Mouse (Mus musculus) activated CD4-positive, CD25-positive, alpha-beta regulatory T cell (primary cell): ENCODE data around the gene Hipk4. TPM values are rescaled to one million over a fixed set of nuclear protein-coding genes. Genes with fewer than 3 reads are reported as not detected.

Experiments
- polyA plus RNA-seq, 2 experiments: library from polyadenylated mRNA; unstranded; fragments of 100-300 nt; shearing (Covaris generic); gene quantifications; one replicate each; pipeline ENCODE4 v1.2.1; 2017

The Hipk4 gene
- polyA plus RNA-seq = under 1 TPM; 0.14 to 0.20 TPM

GRCm38 (mm10) chr7:27522967-27523366, at the start of gene Hipk4:
Gene Hipk4 (plus strand): TSS chr7:27523267.

GRCm38 (mm10) chr7:27486770-27487697, 36.0 kb upstream of the Hipk4 start, which contains the start of gene Sertad1:
Gene Sertad1 (plus strand): TSS chr7:27486910.

GRCm38 (mm10) chr7:27499036-27499435, 24.0 kb upstream of the Hipk4 start, which contains the start of gene Prx:
Gene Prx (plus strand): TSS chr7:27499324.

GRCm38 (mm10) chr7:27552931-27553513, 30.0 kb downstream of the Hipk4 start, which contains the start of the genes Pld3 and 2310022A10Rik:
Gene Pld3 (minus strand): TSS chr7:27553218.
Gene 2310022A10Rik (plus strand): TSS chr7:27553233.

Other genes with a start within 250 kb of the Hipk4 start
- gene Ltbp4, start 185.6 kb upstream of the Hipk4 start, polyA plus RNA-seq = 1 to 10 TPM in 1 of 2 experiments, not detected in 1; 1.2 TPM
- gene Shkbp1, start 167.2 kb upstream of the Hipk4 start, polyA plus RNA-seq = 10 to 100 TPM; 71.7 to 97.3 TPM
- gene Gm20479, start 165.8 kb upstream of the Hipk4 start, polyA plus RNA-seq = not detected
- gene Sptbn4, start 75.6 kb upstream of the Hipk4 start, polyA plus RNA-seq = under 1 TPM; 0.44 to 0.60 TPM
- gene Blvrb, start 75.3 kb upstream of the Hipk4 start, polyA plus RNA-seq = 10 to 100 TPM; 11.3 to 27.9 TPM
- 10 to 100 TPM; 51.0 to 51.6 TPM for gene Sertad3, start 49.5 kb upstream of the Hipk4 start, polyA plus RNA-seq
- gene Sertad1, start 36.4 kb upstream of the Hipk4 start, polyA plus RNA-seq = 10 to 100 TPM; 45.9 to 62.2 TPM
- gene Prx, start 23.9 kb upstream of the Hipk4 start, polyA plus RNA-seq = under 1 TPM; 0.32 to 0.44 TPM
- gene Pld3, start 30.0 kb downstream of the Hipk4 start, polyA plus RNA-seq = 100 to 1,000 TPM; 116 to 248 TPM
- gene 2310022A10Rik, start 30.0 kb downstream of the Hipk4 start, polyA plus RNA-seq = 10 to 100 TPM; 23.2 to 23.7 TPM
- 10 to 100 TPM; 63.3 to 82.1 TPM for gene Akt2, start 68.3 kb downstream of the Hipk4 start, polyA plus RNA-seq
- not detected for gene Ttc9b, start 130.6 kb downstream of the Hipk4 start, polyA plus RNA-seq
- 10 to 100 TPM; 13.9 to 19.1 TPM for gene Map3k10, start 151.3 kb downstream of the Hipk4 start, polyA plus RNA-seq
- gene Zfp607b, start 166.1 kb downstream of the Hipk4 start, polyA plus RNA-seq = 1 to 10 TPM in 1 of 2 experiments, under 1 TPM in 1; 0.95 to 7.4 TPM
- 10 to 100 TPM in 1 of 2 experiments, 1 to 10 TPM in 1; 9.8 to 13.4 TPM for gene Zfp60, start 208.1 kb downstream of the Hipk4 start, polyA plus RNA-seq